Mouse (Mus musculus) stomach, embryonic 16.5 days (tissue): ENCODE measurements at regions not wholly inside any gene's neighbourhood (a gene's known extent, or its start where the extent isn't known, plus 50 kb on each side); places are given as distances from the start of the nearest gene placed in this dataset.

Experiments
- ATAC-seq: fragments of 200-750 bp; cut with Nextera tagmentation; 2 replicates; pipeline ENCODE4 v1.8.0; 2017; ENCODE audit warnings: moderate number of reproducible peaks, moderate TSS enrichment; ENCODE audit not compliant: insufficient read depth, low FRiP score
- H3K27ac ChIP-seq: fragments of 300-500 bp; sonication (generic); 2 replicates; pipeline ENCODE4 v1.5.1; 2014; ENCODE audit warnings: low read length
- H3K27me3 ChIP-seq: fragments of 300-500 bp; sonication (generic); 2 replicates; pipeline ENCODE4 v1.6.1; 2014; ENCODE audit warnings: low read length, control low read depth, mixed read lengths; ENCODE audit not compliant: control insufficient read depth, insufficient read depth
- H3K36me3 ChIP-seq: fragments of 300-500 bp; sonication (generic); 2 replicates; pipeline ENCODE4 v1.6.1; 2014; ENCODE audit warnings: low read length; ENCODE audit not compliant: control insufficient read depth, insufficient read depth
- H3K4me1 ChIP-seq: fragments of 300-500 bp; sonication (generic); 2 replicates; pipeline ENCODE4 v1.6.1; 2014; ENCODE audit warnings: low read length, control low read depth, mixed read lengths; ENCODE audit not compliant: control insufficient read depth, insufficient read depth
- H3K4me2 ChIP-seq: fragments of 300-500 bp; sonication (generic); 2 replicates; pipeline ENCODE4 v1.6.1; 2014; ENCODE audit warnings: low read depth, low read length, mixed read lengths
- H3K4me3 ChIP-seq: fragments of 300-500 bp; sonication (generic); replicated peaks from 2 replicates; pipeline ENCODE4 v1.5.1; 2014; ENCODE audit warnings: mild to moderate bottlenecking, low read length
- H3K9ac ChIP-seq: fragments of 300-500 bp; sonication (generic); 2 replicates; pipeline ENCODE4 v1.6.1; 2014; ENCODE audit warnings: low read length
- H3K9me3 ChIP-seq: fragments of 300-500 bp; sonication (generic); replicated peaks from 2 replicates; pipeline ENCODE4 v1.6.1; 2016; ENCODE audit warnings: low read length, control low read depth; ENCODE audit not compliant: control insufficient read depth
- WGBS: fragments of 180-500 bp; shearing (Covaris S2); extraction: QIAGEN DNeasy Blood & Tissue Kit; methylation state at CpG from one replicate; pipeline ENCODE4 v1.1.7; 2014; 5-methylcytosine and 5-hydroxymethylcytosine counted together

DNA sequence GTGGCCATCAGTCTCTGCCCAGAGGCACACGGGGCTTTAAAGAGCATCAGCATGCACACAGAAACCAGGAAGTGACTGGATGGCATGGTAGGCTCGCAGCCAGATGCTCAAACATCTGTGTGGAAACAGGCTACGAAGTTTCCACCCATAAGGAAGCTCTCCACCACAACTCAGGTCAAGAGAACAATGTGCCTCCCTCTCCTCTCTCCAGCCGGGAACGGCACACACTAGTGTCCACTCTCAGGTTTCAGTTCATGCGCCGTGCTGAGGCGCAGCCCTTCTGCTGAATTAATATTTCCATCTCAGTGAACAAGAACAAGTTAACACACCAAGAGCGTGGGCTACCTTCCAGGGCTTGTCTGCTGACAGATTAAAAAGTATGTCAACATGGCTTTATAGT is 375.4 kb upstream of the Jarid2 start:
- ATAC-seq: no peak
- 43% methylated on average over 9 of the region's 9 CpGs for WGBS
- H3K27me3 ChIP-seq: no peaks in the 10 kb centered on the region
- H3K4me2 ChIP-seq: no peak overlapping the region
- H3K9ac ChIP-seq: no peak overlapping the region
- peaks cover 6% of the 10 kb centered on the region; the same call in 1 of the 2 replicates for H3K4me1 ChIP-seq
- H3K4me3 ChIP-seq: no peak overlapping the region
- H3K9me3 ChIP-seq: no peaks in the 10 kb centered on the region
- H3K27ac ChIP-seq: no peak overlapping the region
- H3K36me3 ChIP-seq: no peaks in the 10 kb centered on the region

DNA sequence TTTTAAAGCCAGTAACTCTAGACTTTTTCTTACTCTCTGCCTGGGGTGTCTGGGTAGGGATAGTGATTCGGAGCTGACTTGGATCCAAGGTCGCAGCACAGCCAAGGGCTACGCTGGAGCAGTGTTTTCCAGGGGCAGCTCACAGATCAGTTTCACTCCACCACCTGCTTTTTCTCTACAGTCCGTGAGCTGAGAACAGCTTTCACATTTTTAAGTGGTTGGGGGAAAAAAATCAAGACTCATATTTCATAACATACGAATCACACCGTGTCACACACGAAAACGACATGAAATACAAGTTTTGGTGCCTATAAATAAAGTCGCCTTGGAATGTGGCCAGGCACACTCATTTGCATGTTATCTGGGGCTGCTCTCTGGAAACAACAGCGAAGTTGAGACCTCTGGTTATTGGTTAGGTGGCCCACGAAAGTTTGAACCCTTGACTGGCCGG is 373.5 kb upstream of the Jarid2 start:
- 29% methylated on average over 12 of the region's 12 CpGs for WGBS
- Histone ChIP-seq H3K9ac (no peak overlapping the region), H3K4me1 (peaks cover 6% of the 10 kb centered on the region; the same call in 1 of the 2 replicates), H3K36me3 (no peaks in the 10 kb centered on the region), H3K9me3 (no peaks in the 10 kb centered on the region), H3K4me3 (no peak overlapping the region), H3K27ac (no peak overlapping the region), H3K27me3 (no peaks in the 10 kb centered on the region), H3K4me2 (no peak overlapping the region)
- no peak for ATAC-seq

DNA sequence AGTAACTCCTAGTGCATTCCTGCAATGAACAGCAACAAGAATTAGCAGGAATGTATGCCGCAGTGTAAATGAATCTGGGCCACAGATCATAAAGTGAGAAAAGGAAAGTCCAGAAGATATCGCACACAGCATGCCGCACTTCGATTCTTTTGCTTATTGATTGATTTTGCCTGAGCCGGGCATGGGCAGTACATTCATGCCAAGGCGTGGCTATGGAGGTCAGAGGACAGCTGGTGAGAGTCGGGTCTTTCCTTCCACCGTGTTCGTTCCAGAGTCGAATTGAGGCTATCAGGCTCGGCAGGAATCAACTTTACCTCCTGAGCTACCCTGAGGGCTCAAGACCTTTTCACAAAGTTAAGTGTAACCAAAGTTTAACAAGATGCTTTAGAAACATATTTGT is 372.3 kb upstream of the Jarid2 start:
- 71% methylated on average over 11 of the region's 11 CpGs for WGBS
- Histone ChIP-seq H3K36me3 (no peaks in the 10 kb centered on the region), H3K9me3 (no peaks in the 10 kb centered on the region), H3K27ac (no peak overlapping the region), H3K4me1 (peaks cover 6% of the 10 kb centered on the region; the same call in 1 of the 2 replicates), H3K4me3 (no peak overlapping the region), H3K4me2 (no peak overlapping the region), H3K9ac (no peak overlapping the region), H3K27me3 (no peaks in the 10 kb centered on the region)
- no peak for ATAC-seq

DNA sequence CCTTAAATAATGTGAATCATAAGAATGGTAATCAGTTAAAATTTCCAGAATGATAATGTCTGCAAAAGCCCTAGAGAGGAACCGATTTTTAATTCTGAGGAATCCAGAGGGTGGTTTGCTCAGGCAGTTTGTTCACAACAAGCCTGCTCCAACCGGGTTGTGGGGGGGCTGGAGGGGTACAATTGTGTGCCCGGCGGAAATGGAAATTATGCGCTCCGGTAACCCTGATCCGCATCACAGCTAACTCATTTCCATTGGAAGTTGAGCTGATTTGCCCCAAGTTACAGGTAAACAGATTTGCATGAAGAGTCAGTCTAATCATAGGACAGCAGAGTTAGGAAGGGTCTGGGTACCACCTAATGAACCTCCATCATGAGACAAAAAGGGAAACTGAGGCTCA is 369.9 kb upstream of the Jarid2 start:
- peaks cover 3% of the 10 kb centered on the region; the same call in 1 of the 2 replicates for H3K4me1 ChIP-seq
- no peaks in the 10 kb centered on the region for H3K27me3 ChIP-seq
- no peak for ATAC-seq
- H3K9ac ChIP-seq: no peak overlapping the region
- WGBS: 83% methylated on average over 7 of the region's 7 CpGs
- no peaks in the 10 kb centered on the region for H3K36me3 ChIP-seq
- H3K27ac ChIP-seq: no peak overlapping the region
- no peak overlapping the region for H3K4me3 ChIP-seq
- no peak overlapping the region for H3K4me2 ChIP-seq
- no peaks in the 10 kb centered on the region for H3K9me3 ChIP-seq

DNA sequence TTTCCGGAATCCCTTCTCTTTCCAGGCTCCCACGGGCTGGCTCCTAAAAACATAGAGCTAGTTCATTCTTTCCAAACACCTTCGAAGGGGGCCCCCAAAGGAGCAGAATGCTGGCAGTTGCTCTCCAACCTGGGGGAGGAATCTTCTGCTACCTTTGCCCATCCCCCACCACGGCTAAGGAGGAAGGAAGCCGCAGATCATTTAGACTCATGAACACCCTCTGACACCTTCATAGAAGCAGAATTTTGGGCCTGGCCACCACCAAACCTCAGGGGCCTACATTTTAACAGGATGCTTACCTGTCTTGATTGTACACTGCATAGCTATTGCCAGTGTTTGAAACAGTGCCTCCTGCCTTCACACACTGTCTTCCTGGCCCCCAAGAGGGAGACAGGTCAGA is 369.3 kb upstream of the Jarid2 start:
- no peaks in the 10 kb centered on the region for H3K27me3 ChIP-seq
- H3K9ac ChIP-seq: no peak overlapping the region
- no peaks in the 10 kb centered on the region for H3K9me3 ChIP-seq
- peaks cover 3% of the 10 kb centered on the region; the same call in 1 of the 2 replicates for H3K4me1 ChIP-seq
- H3K4me2 ChIP-seq: no peak overlapping the region
- no peaks in the 10 kb centered on the region for H3K36me3 ChIP-seq
- 75% methylated on average over 5 of the region's 5 CpGs for WGBS
- no peak overlapping the region for H3K27ac ChIP-seq
- ATAC-seq: no peak
- no peak overlapping the region for H3K4me3 ChIP-seq

DNA sequence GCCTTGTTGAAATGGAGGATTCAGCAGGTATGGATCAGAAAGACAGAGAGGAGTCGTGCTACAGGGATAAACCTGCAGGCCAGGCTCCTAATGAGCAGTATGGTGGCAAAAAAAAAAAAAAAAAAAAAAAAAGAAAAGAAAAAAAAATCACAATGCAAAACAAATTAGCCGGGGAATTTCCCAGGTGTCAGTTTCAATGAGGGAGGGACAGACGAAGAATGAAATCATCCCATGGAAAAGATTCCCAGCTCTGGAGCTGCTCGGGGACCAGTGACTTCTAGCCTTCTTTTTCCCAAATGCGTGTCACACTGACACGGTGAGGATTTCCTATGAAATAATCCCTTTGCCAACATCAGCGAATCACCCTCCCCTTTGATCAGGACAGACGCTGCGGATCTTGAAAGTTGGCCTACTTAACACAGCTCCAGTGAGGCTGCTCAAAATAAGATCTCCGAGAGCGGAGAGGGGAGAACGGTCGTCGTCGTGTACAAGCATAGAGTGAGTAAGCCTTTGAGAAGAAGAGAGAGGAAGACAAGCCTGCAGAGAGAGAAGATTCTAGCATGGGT is 368.5 kb upstream of the Jarid2 start:
- H3K4me2 ChIP-seq: no peak overlapping the region
- no peak for ATAC-seq
- H3K9ac ChIP-seq: no peak overlapping the region
- no peaks in the 10 kb centered on the region for H3K27me3 ChIP-seq
- H3K4me1 ChIP-seq: peaks cover 3% of the 10 kb centered on the region; the same call in 1 of the 2 replicates
- WGBS: 74% methylated on average over 15 of the region's 15 CpGs
- no peak overlapping the region for H3K4me3 ChIP-seq
- H3K27ac ChIP-seq: no peak overlapping the region
- no peaks in the 10 kb centered on the region for H3K9me3 ChIP-seq
- no peaks in the 10 kb centered on the region for H3K36me3 ChIP-seq

DNA sequence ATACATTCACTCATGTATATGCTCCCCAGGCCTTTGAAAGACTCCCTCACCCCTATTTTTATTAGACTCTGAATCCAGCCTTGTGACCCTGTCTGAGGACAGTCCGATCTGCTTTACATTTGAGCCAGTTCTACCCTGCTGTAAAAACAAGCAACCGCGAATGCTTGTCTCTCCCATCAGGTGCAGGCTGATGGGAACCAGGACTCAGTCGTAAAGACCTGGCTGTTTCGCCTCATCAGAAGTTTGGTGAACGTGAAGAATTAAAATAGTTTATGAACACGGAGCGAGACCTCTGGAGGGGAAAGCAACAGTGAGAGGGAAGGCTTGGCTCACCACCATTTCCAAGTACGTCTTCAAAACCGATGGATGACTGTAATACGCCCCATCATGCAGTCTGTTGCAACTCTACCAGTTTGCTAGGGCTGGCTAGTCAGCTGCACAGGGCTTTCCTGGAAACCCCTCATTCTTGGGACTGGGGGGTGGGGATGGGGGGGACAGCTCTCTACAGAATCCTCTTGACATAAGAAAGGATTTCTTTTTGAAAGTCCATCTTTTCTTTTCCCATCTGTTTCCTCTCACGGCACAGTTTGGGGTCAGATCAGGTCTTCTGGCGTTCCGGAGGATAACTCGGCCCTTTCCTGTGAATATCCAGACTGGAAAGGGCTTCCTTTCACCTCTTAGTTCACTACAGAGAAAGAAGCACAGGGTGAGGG is 366.8 kb upstream of the Jarid2 start:
- H3K4me1 ChIP-seq: no peaks in the 10 kb centered on the region
- no peak overlapping the region for H3K27ac ChIP-seq
- H3K9ac ChIP-seq: no peak overlapping the region
- no peaks in the 10 kb centered on the region for H3K36me3 ChIP-seq
- ATAC-seq: no peak; the same call in 1 of the 2 replicates
- WGBS: 46% methylated on average over 15 of the region's 15 CpGs
- H3K9me3 ChIP-seq: no peaks in the 10 kb centered on the region
- H3K27me3 ChIP-seq: no peaks in the 10 kb centered on the region
- H3K4me3 ChIP-seq: no peak overlapping the region
- H3K4me2 ChIP-seq: no peak overlapping the region

DNA sequence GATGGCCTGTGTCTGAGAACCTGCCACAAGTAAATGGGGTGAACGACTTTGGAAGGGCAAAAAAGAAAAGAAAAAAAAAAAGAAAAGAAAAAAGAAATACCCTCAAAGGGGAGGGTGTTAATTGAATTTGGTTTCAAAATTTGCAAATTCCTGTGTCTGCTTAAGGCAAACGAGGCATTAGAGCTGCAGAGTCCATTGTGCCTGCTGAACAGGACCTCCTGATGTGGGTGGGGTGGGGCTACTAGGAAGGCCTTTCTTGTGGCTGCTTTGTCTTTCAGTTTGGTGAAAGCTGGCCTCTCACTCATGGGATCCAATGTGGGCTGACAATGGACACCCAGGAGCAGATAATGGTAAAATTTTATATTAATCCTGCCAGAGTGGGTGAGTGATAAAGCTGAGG is 366.3 kb upstream of the Jarid2 start:
- no peaks in the 10 kb centered on the region for H3K36me3 ChIP-seq
- no peaks in the 10 kb centered on the region for H3K27me3 ChIP-seq
- no peak overlapping the region for H3K9ac ChIP-seq
- H3K4me1 ChIP-seq: no peaks in the 10 kb centered on the region
- H3K27ac ChIP-seq: no peak overlapping the region
- WGBS: 36% methylated on average over 2 of the region's 2 CpGs
- no peak overlapping the region for H3K4me3 ChIP-seq
- no peaks in the 10 kb centered on the region for H3K9me3 ChIP-seq
- ATAC-seq: no peak
- H3K4me2 ChIP-seq: no peak overlapping the region

DNA sequence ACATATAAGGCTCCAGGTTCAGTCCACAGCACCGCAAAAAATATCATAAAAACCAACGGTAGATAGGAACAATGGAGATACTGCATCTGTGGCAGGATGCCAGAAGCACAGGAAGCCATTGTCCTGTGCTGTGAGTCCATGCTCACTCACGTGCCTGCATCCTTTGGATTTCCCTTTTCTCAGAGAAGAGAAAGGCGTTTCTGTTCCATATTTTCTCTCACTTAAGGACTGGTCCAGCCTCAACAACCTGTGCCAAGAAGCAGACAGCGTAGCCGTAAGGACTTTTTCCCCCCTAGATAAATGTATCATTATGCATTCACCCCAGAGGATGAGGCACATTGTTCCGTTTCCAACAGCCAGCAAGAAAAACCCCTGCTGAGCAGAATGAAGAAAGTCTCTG is 360.0 kb upstream of the Jarid2 start:
- no peak overlapping the region for H3K4me2 ChIP-seq
- ATAC-seq: no peak

More for the DNA sequence above, 360.0 kb upstream of the Jarid2 start:
- no peaks in the 10 kb centered on the region for H3K9me3 ChIP-seq
- no peaks in the 10 kb centered on the region for H3K27me3 ChIP-seq
- H3K27ac ChIP-seq: no peak overlapping the region
- no peak overlapping the region for H3K4me3 ChIP-seq
- no peaks in the 10 kb centered on the region for H3K4me1 ChIP-seq
- 74% methylated on average over 7 of the region's 7 CpGs for WGBS
- H3K36me3 ChIP-seq: no peaks in the 10 kb centered on the region
- H3K9ac ChIP-seq: no peak overlapping the region
